Mouse (Mus musculus) forebrain, embryonic 14.5 days (tissue): ENCODE measurements at regions not wholly inside any gene's neighbourhood (a gene's known extent, or its start where the extent isn't known, plus 50 kb on each side); places are given as distances from the start of the nearest gene placed in this dataset.

Experiments
- ATAC-seq: fragments of 200-750 bp; cut with Nextera tagmentation; 2 replicates; pipeline ENCODE4 v1.8.0; 2017; ENCODE audit warnings: mild to moderate bottlenecking, moderate library complexity
- DNase-seq: peaks from one replicate; pipeline ENCODE4 v3.0.0-alpha.2; 2015; ENCODE audit warnings: low spot score
- H3K27ac ChIP-seq: fragments of 300-500 bp; sonication (generic); 2 replicates; pipeline ENCODE4 v1.5.1; 2014; ENCODE audit warnings: low read depth, mild to moderate bottlenecking, control low read depth, low read length, moderate library complexity
- H3K27me3 ChIP-seq: fragments of 300-500 bp; sonication (generic); replicated peaks from 2 replicates; pipeline ENCODE4 v1.6.1; 2014; ENCODE audit warnings: low read length, control low read depth, mixed read lengths; ENCODE audit not compliant: control insufficient read depth, insufficient read depth
- H3K36me3 ChIP-seq: fragments of 300-500 bp; sonication (generic); 2 replicates; pipeline ENCODE4 v1.6.1; 2014; ENCODE audit warnings: low read length, control low read depth; ENCODE audit not compliant: control insufficient read depth, insufficient read depth
- H3K4me1 ChIP-seq: fragments of 300-500 bp; sonication (generic); 2 replicates; pipeline ENCODE4 v1.6.1; 2014; ENCODE audit warnings: antibody characterized with exemption, low read length, control low read depth; ENCODE audit not compliant: control insufficient read depth, insufficient read depth
- H3K4me2 ChIP-seq: fragments of 300-500 bp; sonication (generic); 2 replicates; pipeline ENCODE4 v1.6.1; 2014; ENCODE audit warnings: mild to moderate bottlenecking, control low read depth, low read length
- H3K4me3 ChIP-seq: fragments of 300-500 bp; sonication (generic); 2 replicates; pipeline ENCODE4 v1.5.1; 2014; ENCODE audit warnings: low read depth, low read length, control low read depth
- H3K9ac ChIP-seq: fragments of 300-500 bp; sonication (generic); 2 replicates; pipeline ENCODE4 v1.6.1; 2014; ENCODE audit warnings: mild to moderate bottlenecking, low read length, control low read depth, moderate library complexity
- H3K9me3 ChIP-seq: fragments of 300-500 bp; sonication (generic); replicated peaks from 2 replicates; pipeline ENCODE4 v1.6.1; 2016; ENCODE audit warnings: low read length, control low read depth, mixed read lengths; ENCODE audit not compliant: control insufficient read depth
- WGBS: fragments of 180-500 bp; shearing (Covaris S2); extraction: QIAGEN DNeasy Blood & Tissue Kit; methylation state at CpG from one replicate; pipeline ENCODE4 v1.1.7; 2014; 5-methylcytosine and 5-hydroxymethylcytosine counted together

GRCm38 (mm10) chr13:18063677-18064076 is 70.5 kb upstream of the Yae1d1 start:
- WGBS: 91% methylated on average over 8 of the region's 8 CpGs
- Histone ChIP-seq H3K4me3 (no peak overlapping the region), H3K27ac (no peak overlapping the region), H3K4me1 (no peaks in the 10 kb centered on the region), H3K27me3 (no peaks in the 10 kb centered on the region), H3K36me3 (no peaks in the 10 kb centered on the region), H3K9ac (no peak overlapping the region), H3K4me2 (no peak overlapping the region), H3K9me3 (no peaks in the 10 kb centered on the region)
- no peak; the same call in 1 of the 2 replicates for ATAC-seq
- DNase-seq: no peak

- H3K27me3 ChIP-seq: no peaks in the 10 kb centered on the region
- no peak overlapping the region for H3K9ac ChIP-seq
- H3K4me3 ChIP-seq: no peak overlapping the region
- no peak overlapping the region for H3K4me2 ChIP-seq
- no peaks in the 10 kb centered on the region for H3K4me1 ChIP-seq
- WGBS: 26% methylated on average over 2 of the region's 2 CpGs
- no peak overlapping the region for H3K27ac ChIP-seq
- ATAC-seq (peak; percentile 18; the same call in 1 of the 2 replicates), DNase-seq (peak; percentile 45)
- no peaks in the 10 kb centered on the region for H3K9me3 ChIP-seq
- H3K36me3 ChIP-seq: no peaks in the 10 kb centered on the region
Measured at GRCm38 (mm10) chr13:18060265-18060664, 67.1 kb upstream of the Yae1d1 start.

- Histone ChIP-seq H3K9me3 (peaks cover 2% of the 10 kb centered on the region; the same call in 1 of the 2 replicates), H3K9ac (no peak overlapping the region), H3K4me2 (no peak overlapping the region), H3K36me3 (no peaks in the 10 kb centered on the region), H3K4me3 (no peak overlapping the region), H3K27me3 (no peaks in the 10 kb centered on the region), H3K4me1 (no peaks in the 10 kb centered on the region), H3K27ac (no peak overlapping the region)
- WGBS: 33% methylated on average over 8 of the region's 8 CpGs
- DNase-seq: peak; percentile 90
- peak; percentile 96 for ATAC-seq
Measured at GRCm38 (mm10) chr13:18057231-18057912, 64.2 kb upstream of the Yae1d1 start.

DNA sequence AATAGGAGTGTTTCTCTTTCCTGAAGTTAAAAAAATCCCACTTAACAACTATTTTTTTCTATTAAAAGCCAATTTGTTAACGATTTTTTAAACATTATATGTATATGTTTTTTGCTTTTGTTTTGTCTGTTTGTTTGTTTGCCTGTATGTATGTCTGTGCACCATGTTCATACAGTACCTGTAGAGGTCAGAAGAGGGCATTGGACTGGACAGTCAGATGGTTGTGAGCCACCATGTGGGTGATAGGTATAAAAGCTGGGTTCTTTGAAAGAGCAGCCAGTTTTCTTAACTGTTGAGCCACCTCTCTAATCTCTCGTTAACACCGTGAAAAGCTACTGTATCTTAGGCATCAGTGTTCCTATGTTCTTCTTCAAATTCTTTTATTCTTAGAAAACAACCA is 63.7 kb upstream of the Yae1d1 start:
- no peaks in the 10 kb centered on the region for H3K4me1 ChIP-seq
- ATAC-seq (peak; percentile 61), DNase-seq (no peak)
- no peaks in the 10 kb centered on the region for H3K36me3 ChIP-seq
- 60% methylated on average over 3 of the region's 3 CpGs for WGBS
- H3K27ac ChIP-seq: no peak overlapping the region
- no peak overlapping the region for H3K4me2 ChIP-seq
- H3K4me3 ChIP-seq: no peak overlapping the region
- no peaks in the 10 kb centered on the region for H3K27me3 ChIP-seq
- H3K9ac ChIP-seq: no peak overlapping the region
- H3K9me3 ChIP-seq: peaks cover 2% of the 10 kb centered on the region; the same call in 1 of the 2 replicates

DNA sequence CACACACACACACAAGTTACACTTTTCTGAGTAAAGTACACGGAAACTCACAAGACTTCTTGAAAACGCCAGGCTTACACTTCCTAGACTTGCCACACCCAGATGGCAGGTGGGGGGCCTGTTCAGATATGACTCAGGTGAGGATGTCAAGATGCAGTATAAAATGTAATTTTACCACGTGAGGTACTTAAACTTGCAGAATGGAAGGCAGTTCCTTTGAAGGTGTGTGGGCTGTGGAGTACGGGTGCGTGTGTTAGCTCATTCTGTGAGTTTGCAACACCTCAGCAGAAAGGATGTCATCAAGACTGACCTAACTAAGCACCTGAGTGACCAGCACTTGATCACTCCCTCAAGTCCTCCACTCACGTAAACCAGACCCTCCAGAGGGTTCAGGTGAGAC is 50.0 kb upstream of the Yae1d1 start:
- Histone ChIP-seq H3K9ac (no peak overlapping the region), H3K27ac (no peak overlapping the region), H3K4me1 (no peaks in the 10 kb centered on the region), H3K27me3 (no peaks in the 10 kb centered on the region), H3K9me3 (no peaks in the 10 kb centered on the region), H3K4me3 (no peak overlapping the region), H3K36me3 (no peaks in the 10 kb centered on the region), H3K4me2 (no peak overlapping the region)
- 91% methylated on average over 6 of the region's 6 CpGs for WGBS
- ATAC-seq: no peak
- no peak for DNase-seq
